Mouse (Mus musculus): ENCODE results near the gene Bnc2. TPM values are rescaled to one million over a fixed set of nuclear protein-coding genes. Genes with fewer than 3 reads are reported as not detected.
A peak's percentile ranks its signal among the peaks of the same experiment; 100 is the strongest.

The Bnc2 gene
- polyA plus RNA-seq, 1 experiment from 2014 or later, result 25.2 TPM

- H3K36me3 ChIP-seq, result no peaks in the 10 kb centered on the region
- H3K4me2 ChIP-seq, result no peak overlapping the region
- no peak overlapping the region for H3K4me3 ChIP-seq (replicated peaks)
- no peaks in the 10 kb centered on the region for H3K27me3 ChIP-seq
- peaks cover 19% of the 10 kb centered on the region for H3K4me1 ChIP-seq (replicated peaks)
- WGBS, result 65% methylated on average over 2 of the region's 2 CpGs
- no peak overlapping the region for H3K9ac ChIP-seq (replicated peaks)
- H3K9me3 ChIP-seq, result no peaks in the 10 kb centered on the region
- H3K27ac ChIP-seq, result no peak overlapping the region
- ATAC-seq (ENCODE audit: insufficient number of reproducible peaks, insufficient read depth, low FRiP score, low TSS enrichment, low read depth), result no peak
Measured at GRCm38 (mm10) chr4:84311371-84311770, 363.7 kb downstream of the Bnc2 start.

- no peak overlapping the region for H3K4me3 ChIP-seq (replicated peaks)
- H3K4me2 ChIP-seq, result no peak overlapping the region
- WGBS, result 60% methylated on average over 3 of the region's 3 CpGs
- H3K27me3 ChIP-seq, result no peaks in the 10 kb centered on the region
- no peak overlapping the region for H3K9ac ChIP-seq (replicated peaks)
- H3K9me3 ChIP-seq, result no peaks in the 10 kb centered on the region
- H3K4me1 ChIP-seq (replicated peaks), result peaks cover 23% of the 10 kb centered on the region
- H3K36me3 ChIP-seq, result no peaks in the 10 kb centered on the region
- ATAC-seq (ENCODE audit: insufficient number of reproducible peaks, insufficient read depth, low FRiP score, low TSS enrichment, low read depth), result no peak
- H3K27ac ChIP-seq, result no peak overlapping the region
Measured at GRCm38 (mm10) chr4:84310851-84311250, 364.2 kb downstream of the Bnc2 start.

- 5% methylated on average over 4 of the region's 4 CpGs for WGBS
- H3K27ac ChIP-seq, result 0 out of 2 replicates have a peak overlapping the region, but pooled peaks have one; percentile 31
- no peak overlapping the region for H3K4me2 ChIP-seq
- no peak for ATAC-seq (ENCODE audit: insufficient number of reproducible peaks, insufficient read depth, low FRiP score, low TSS enrichment, low read depth)
- no peaks in the 10 kb centered on the region for H3K36me3 ChIP-seq
- no peaks in the 10 kb centered on the region for H3K27me3 ChIP-seq
- H3K4me1 ChIP-seq (replicated peaks), result peaks cover 26% of the 10 kb centered on the region
- no peak overlapping the region for H3K9ac ChIP-seq (replicated peaks)
- H3K9me3 ChIP-seq, result no peaks in the 10 kb centered on the region
- no peak overlapping the region for H3K4me3 ChIP-seq (replicated peaks)
Measured at GRCm38 (mm10) chr4:84308226-84308862, 366.7 kb downstream of the Bnc2 start.

- Histone ChIP-seq H3K27me3 (no peaks in the 10 kb centered on the region), H3K9me3 (no peaks in the 10 kb centered on the region), H3K36me3 (no peaks in the 10 kb centered on the region), H3K4me1 (replicated peaks) (peaks cover 36% of the 10 kb centered on the region), H3K27ac (no peak overlapping the region), H3K9ac (replicated peaks) (no peak overlapping the region), H3K4me3 (replicated peaks) (no peak overlapping the region), H3K4me2 (no peak overlapping the region)
- no peak for ATAC-seq (ENCODE audit: insufficient number of reproducible peaks, insufficient read depth, low FRiP score, low TSS enrichment, low read depth)
- 50% methylated on average over 9 of the region's 9 CpGs for WGBS
Measured at GRCm38 (mm10) chr4:84306928-84307606, 368.0 kb downstream of the Bnc2 start.

GRCm38 (mm10) chr4:84302949-84303348, 372.1 kb downstream of the Bnc2 start:
- ATAC-seq (ENCODE audit: insufficient number of reproducible peaks, insufficient read depth, low FRiP score, low TSS enrichment, low read depth), result no peak

GRCm38 (mm10) chr4:84285153-84285552, 389.9 kb downstream of the Bnc2 start:
- Histone ChIP-seq H3K4me2 (no peak overlapping the region), H3K36me3 (no peaks in the 10 kb centered on the region), H3K4me3 (replicated peaks) (no peak overlapping the region), H3K9ac (replicated peaks) (no peak overlapping the region), H3K4me1 (replicated peaks) (peaks cover 19% of the 10 kb centered on the region), H3K27me3 (peaks cover 3% of the 10 kb centered on the region; the same call in 1 of the 2 replicates), H3K9me3 (no peaks in the 10 kb centered on the region), H3K27ac (no peak overlapping the region)
- 62% methylated on average over 5 of the region's 5 CpGs for WGBS
- no peak for ATAC-seq (ENCODE audit: insufficient number of reproducible peaks, insufficient read depth, low FRiP score, low TSS enrichment, low read depth)

More at GRCm38 (mm10) chr4:84302949-84303348, 372.1 kb downstream of the Bnc2 start:
- Histone ChIP-seq H3K4me2 (no peak overlapping the region), H3K27me3 (no peaks in the 10 kb centered on the region), H3K4me3 (replicated peaks) (no peak overlapping the region), H3K36me3 (peaks cover 11% of the 10 kb centered on the region), H3K9me3 (peaks cover 11% of the 10 kb centered on the region), H3K4me1 (replicated peaks) (peaks cover 19% of the 10 kb centered on the region; the same call in 1 of the 2 replicates), H3K27ac (no peak overlapping the region), H3K9ac (replicated peaks) (no peak overlapping the region)
- WGBS, result 36% methylated on average over 3 of the region's 3 CpGs

- no peak for ATAC-seq (ENCODE audit: insufficient number of reproducible peaks, insufficient read depth, low FRiP score, low TSS enrichment, low read depth)
- 77% methylated on average over 2 of the region's 2 CpGs for WGBS
- Histone ChIP-seq H3K9me3 (no peaks in the 10 kb centered on the region), H3K36me3 (no peaks in the 10 kb centered on the region), H3K9ac (replicated peaks) (no peak overlapping the region), H3K4me1 (replicated peaks) (peaks cover 31% of the 10 kb centered on the region), H3K4me3 (replicated peaks) (no peak overlapping the region), H3K4me2 (no peak overlapping the region), H3K27me3 (peaks cover 3% of the 10 kb centered on the region; the same call in 1 of the 2 replicates), H3K27ac (no peak overlapping the region)
Measured at GRCm38 (mm10) chr4:84282651-84283050, 392.4 kb downstream of the Bnc2 start.

- no peak overlapping the region for H3K4me3 ChIP-seq (replicated peaks)
- H3K36me3 ChIP-seq, result peaks cover 10% of the 10 kb centered on the region; the same call in 1 of the 2 replicates
- H3K4me2 ChIP-seq, result no peak overlapping the region
- no peak overlapping the region for H3K9ac ChIP-seq (replicated peaks)
- H3K27me3 ChIP-seq, result peaks cover 3% of the 10 kb centered on the region; the same call in 1 of the 2 replicates
- peaks cover 30% of the 10 kb centered on the region for H3K4me1 ChIP-seq (replicated peaks)
- ATAC-seq (ENCODE audit: insufficient number of reproducible peaks, insufficient read depth, low FRiP score, low TSS enrichment, low read depth), result no peak
- no peak overlapping the region for H3K27ac ChIP-seq
- 66% methylated on average over 6 of the region's 6 CpGs for WGBS
- no peaks in the 10 kb centered on the region for H3K9me3 ChIP-seq
Measured at GRCm38 (mm10) chr4:84278156-84278555, 396.9 kb downstream of the Bnc2 start.

GRCm38 (mm10) chr4:84276081-84276480, 399.0 kb downstream of the Bnc2 start:
- no peak overlapping the region for H3K27ac ChIP-seq
- H3K4me1 ChIP-seq (replicated peaks), result peaks cover 34% of the 10 kb centered on the region
- no peak overlapping the region for H3K4me3 ChIP-seq (replicated peaks)
- WGBS, result 88% methylated on average over 13 of the region's 14 CpGs
- no peaks in the 10 kb centered on the region for H3K9me3 ChIP-seq
- peaks cover 10% of the 10 kb centered on the region; the same call in 1 of the 2 replicates for H3K36me3 ChIP-seq
- no peak overlapping the region for H3K9ac ChIP-seq (replicated peaks)
- no peaks in the 10 kb centered on the region for H3K27me3 ChIP-seq
- H3K4me2 ChIP-seq, result no peak overlapping the region
- no peak for ATAC-seq (ENCODE audit: insufficient number of reproducible peaks, insufficient read depth, low FRiP score, low TSS enrichment, low read depth)

GRCm38 (mm10) chr4:84274158-84274557, 400.9 kb downstream of the Bnc2 start:
- 53% methylated on average over 3 of the region's 3 CpGs for WGBS

GRCm38 (mm10) chr4:84272867-84273266, 402.2 kb downstream of the Bnc2 start:
- Histone ChIP-seq H3K27ac (no peak overlapping the region), H3K4me2 (no peak overlapping the region), H3K9me3 (no peaks in the 10 kb centered on the region), H3K4me3 (replicated peaks) (no peak overlapping the region), H3K4me1 (replicated peaks) (peaks cover 27% of the 10 kb centered on the region), H3K9ac (replicated peaks) (no peak overlapping the region), H3K36me3 (peaks cover 10% of the 10 kb centered on the region; the same call in 1 of the 2 replicates), H3K27me3 (no peaks in the 10 kb centered on the region)
- WGBS, result 76% methylated on average over 2 of the region's 2 CpGs
- ATAC-seq (ENCODE audit: insufficient number of reproducible peaks, insufficient read depth, low FRiP score, low TSS enrichment, low read depth), result no peak

More at GRCm38 (mm10) chr4:84274158-84274557, 400.9 kb downstream of the Bnc2 start:
- Histone ChIP-seq H3K9me3 (no peaks in the 10 kb centered on the region), H3K27ac (no peak overlapping the region; the same call in 1 of the 2 replicates), H3K4me1 (replicated peaks) (peaks cover 36% of the 10 kb centered on the region), H3K9ac (replicated peaks) (no peak overlapping the region), H3K4me3 (replicated peaks) (no peak overlapping the region), H3K27me3 (no peaks in the 10 kb centered on the region), H3K4me2 (no peak overlapping the region), H3K36me3 (peaks cover 10% of the 10 kb centered on the region; the same call in 1 of the 2 replicates)
- no peak for ATAC-seq (ENCODE audit: insufficient number of reproducible peaks, insufficient read depth, low FRiP score, low TSS enrichment, low read depth)
